Mouse (Mus musculus) MEL (cell line): Measurements from ENCODE around the gene Ablim1.

ENCODE experiments used
- CHD2 ChIP-seq: IDR thresholded peaks from 2 replicates; pipeline ENCODE4 v1.6.1; 2011; ENCODE audit warnings: low read length, improper control_type of control experiment
- CTCF ChIP-seq, 3 experiments: IDR thresholded peaks in 2 of 3; conservative IDR thresholded peaks in 1 of 3; 2 replicates each; pipeline ENCODE4 v1.5.1; 2011 to 2012; ENCODE audit warnings: low read length in 3 of 3, low read depth in 2 of 3, mild to moderate bottlenecking in 2 of 3, improper control_type of control experiment in 1 of 3, inconsistent platforms in 1 of 3, mixed read lengths in 1 of 3, moderate library complexity in 1 of 3; ENCODE audit not compliant: control insufficient read depth in 1 of 3, insufficient read depth in 1 of 3, poor library complexity in 1 of 3, severe bottlenecking in 1 of 3
- POLR2A ChIP-seq, 2 experiments: IDR thresholded peaks; 2 replicates each; pipeline ENCODE4 v1.6.1; 2011 to 2012; ENCODE audit warnings: low read length in 2 of 2, mild to moderate bottlenecking in 2 of 2, control low read depth in 1 of 2, improper control_type of control experiment in 1 of 2, low read depth in 1 of 2, moderate library complexity in 1 of 2; ENCODE audit not compliant: control insufficient read depth in 1 of 2, insufficient read depth in 1 of 2, poor library complexity in 1 of 2
- USF2 ChIP-seq, 2 experiments: IDR thresholded peaks; 2 replicates each; pipeline ENCODE4 v1.6.1; 2011 to 2012; ENCODE audit warnings: improper control_type of control experiment in 2 of 2, low read length in 2 of 2, borderline replicate concordance in 1 of 2, inconsistent platforms in 1 of 2, low read depth in 1 of 2, mild to moderate bottlenecking in 1 of 2; ENCODE audit not compliant: insufficient read depth in 1 of 2

GRCm38 (mm10) chr19:57266374-57267085, 48.2 kb downstream of the Ablim1 start:
- no peak for TF ChIP-seq CHD2
- no peak for TF ChIP-seq USF2 (IDR thresholded peaks at IDR 0.05; ENCODE audit: borderline replicate concordance in 1 of 2, insufficient read depth in 1 of 2, low read depth in 1 of 2, low read length in 2 of 2)
- no peak for TF ChIP-seq POLR2A (IDR thresholded peaks at IDR 0.05; ENCODE audit: control insufficient read depth in 1 of 2, insufficient read depth in 1 of 2, low read depth in 1 of 2, low read length in 2 of 2, poor library complexity in 1 of 2)
- TF ChIP-seq CTCF (IDR thresholded peaks at IDR 0.05 in 2 of 3, conservative IDR thresholded peaks at IDR 0.05 in 1 of 3; ENCODE audit: control insufficient read depth in 1 of 3, insufficient read depth in 1 of 3, low read depth in 2 of 3, low read length in 3 of 3, poor library complexity in 1 of 3, severe bottlenecking in 1 of 3), result no peak
